Mouse (Mus musculus) stomach, embryonic 16.5 days (tissue): ENCODE measurements around the gene Lama2. TPM values are rescaled to one million over a fixed set of nuclear protein-coding genes. Genes with fewer than 3 reads are reported as not detected.

ENCODE experiments used
- ATAC-seq: fragments of 200-750 bp; cut with Nextera tagmentation; 2 replicates; pipeline ENCODE4 v1.8.0; 2017; ENCODE audit warnings: moderate number of reproducible peaks, moderate TSS enrichment; ENCODE audit not compliant: insufficient read depth, low FRiP score
- H3K27ac ChIP-seq: fragments of 300-500 bp; sonication (generic); 2 replicates; pipeline ENCODE4 v1.5.1; 2014; ENCODE audit warnings: low read length
- H3K27me3 ChIP-seq: fragments of 300-500 bp; sonication (generic); 2 replicates; pipeline ENCODE4 v1.6.1; 2014; ENCODE audit warnings: low read length, control low read depth, mixed read lengths; ENCODE audit not compliant: control insufficient read depth, insufficient read depth
- H3K36me3 ChIP-seq: fragments of 300-500 bp; sonication (generic); 2 replicates; pipeline ENCODE4 v1.6.1; 2014; ENCODE audit warnings: low read length; ENCODE audit not compliant: control insufficient read depth, insufficient read depth
- H3K4me1 ChIP-seq: fragments of 300-500 bp; sonication (generic); 2 replicates; pipeline ENCODE4 v1.6.1; 2014; ENCODE audit warnings: low read length, control low read depth, mixed read lengths; ENCODE audit not compliant: control insufficient read depth, insufficient read depth
- H3K4me2 ChIP-seq: fragments of 300-500 bp; sonication (generic); 2 replicates; pipeline ENCODE4 v1.6.1; 2014; ENCODE audit warnings: low read depth, low read length, mixed read lengths
- H3K4me3 ChIP-seq: fragments of 300-500 bp; sonication (generic); replicated peaks from 2 replicates; pipeline ENCODE4 v1.5.1; 2014; ENCODE audit warnings: mild to moderate bottlenecking, low read length
- H3K9ac ChIP-seq: fragments of 300-500 bp; sonication (generic); 2 replicates; pipeline ENCODE4 v1.6.1; 2014; ENCODE audit warnings: low read length
- H3K9me3 ChIP-seq: fragments of 300-500 bp; sonication (generic); replicated peaks from 2 replicates; pipeline ENCODE4 v1.6.1; 2016; ENCODE audit warnings: low read length, control low read depth; ENCODE audit not compliant: control insufficient read depth
- WGBS: fragments of 180-500 bp; shearing (Covaris S2); extraction: QIAGEN DNeasy Blood & Tissue Kit; methylation state at CpG from one replicate; pipeline ENCODE4 v1.1.7; 2014; 5-methylcytosine and 5-hydroxymethylcytosine counted together
- polyA plus RNA-seq: library from polyadenylated mRNA; unstranded; fragments of >200 nt; fragmentation: Nextera tagmentation; extraction: Ambion mirVana; gene quantifications from 2 replicates; pipeline ENCODE4 v1.2.1, GENCODE M21; 2015

Lama2 gene
- polyA plus RNA-seq, 1 experiment from 2014 or later, result 19.9 TPM

DNA sequence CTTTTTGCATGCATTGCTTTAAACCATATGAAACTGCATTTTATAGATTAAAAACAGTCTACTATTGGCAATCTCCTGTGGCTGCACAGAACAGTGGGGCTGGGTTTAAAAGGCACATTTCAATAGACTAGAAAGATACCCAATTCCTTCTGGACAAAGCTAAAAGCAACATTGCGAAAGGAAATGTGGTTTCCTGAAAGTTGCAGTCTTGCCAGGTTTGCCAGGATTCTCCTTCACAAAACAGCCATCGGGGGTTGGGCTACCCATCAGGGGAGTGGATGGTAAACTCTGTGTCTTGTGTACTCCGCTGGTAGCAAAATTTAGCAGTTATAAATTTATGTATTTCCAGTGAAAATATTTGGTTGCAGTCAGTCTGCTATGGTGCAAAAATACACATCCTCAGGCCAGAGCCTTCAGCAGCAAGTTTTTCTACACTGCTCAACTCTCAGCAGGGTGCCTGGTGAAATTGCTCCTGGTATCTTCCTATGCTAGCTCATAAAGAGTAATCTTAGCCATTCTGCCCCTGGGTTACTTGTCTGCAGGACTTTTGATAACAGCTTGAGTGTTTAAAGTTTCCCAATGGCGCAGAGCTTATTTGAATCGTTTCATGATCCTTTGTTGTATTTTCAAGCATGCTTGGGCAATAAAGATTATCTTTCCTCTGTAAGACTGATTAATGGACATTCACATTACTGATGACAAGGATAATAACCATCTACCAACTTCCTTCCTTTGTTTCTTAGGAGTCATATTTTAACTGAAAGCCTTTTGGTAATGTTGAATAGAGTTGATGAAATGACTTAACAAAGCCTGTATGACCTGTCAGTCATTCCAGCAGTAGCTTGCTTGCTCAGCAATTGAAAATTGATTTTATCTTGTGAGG lies 205.7 kb downstream of the Lama2 start:
- no peak overlapping the region for H3K9ac ChIP-seq
- H3K4me1 ChIP-seq, result no peaks in the 10 kb centered on the region
- WGBS, result 66% methylated on average over 5 of the region's 5 CpGs
- H3K27me3 ChIP-seq, result no peaks in the 10 kb centered on the region
- no peak overlapping the region for H3K4me3 ChIP-seq
- no peak overlapping the region for H3K4me2 ChIP-seq
- H3K27ac ChIP-seq, result no peak overlapping the region
- no peaks in the 10 kb centered on the region for H3K9me3 ChIP-seq
- no peaks in the 10 kb centered on the region for H3K36me3 ChIP-seq
- no peak for ATAC-seq

DNA sequence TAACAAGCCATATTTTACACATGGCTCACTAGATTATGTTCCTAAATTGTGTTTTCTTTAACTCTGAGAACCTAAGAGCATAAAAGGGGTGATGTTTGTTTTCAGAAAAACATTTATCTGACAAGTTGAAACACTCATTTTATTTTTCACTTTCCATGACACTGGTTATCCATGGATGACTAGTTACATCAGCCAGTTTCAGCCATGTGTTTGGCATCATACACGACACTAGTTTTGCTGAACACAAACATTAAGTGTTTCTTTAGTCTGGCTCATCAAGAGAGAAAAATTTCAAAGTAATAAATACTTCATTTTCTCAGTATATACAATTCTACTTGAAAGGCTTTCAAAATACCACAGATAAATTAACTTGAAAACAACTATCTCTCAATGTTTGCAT lies 228.8 kb downstream of the Lama2 start:
- H3K4me1 ChIP-seq, result no peaks in the 10 kb centered on the region
- no peak overlapping the region for H3K4me2 ChIP-seq
- H3K27ac ChIP-seq, result no peak overlapping the region
- no peaks in the 10 kb centered on the region for H3K9me3 ChIP-seq
- H3K9ac ChIP-seq, result no peak overlapping the region
- WGBS, result 38% methylated on average over 1 of the region's 1 CpGs
- no peaks in the 10 kb centered on the region for H3K27me3 ChIP-seq
- H3K4me3 ChIP-seq, result no peak overlapping the region
- no peaks in the 10 kb centered on the region for H3K36me3 ChIP-seq
- no peak for ATAC-seq

DNA sequence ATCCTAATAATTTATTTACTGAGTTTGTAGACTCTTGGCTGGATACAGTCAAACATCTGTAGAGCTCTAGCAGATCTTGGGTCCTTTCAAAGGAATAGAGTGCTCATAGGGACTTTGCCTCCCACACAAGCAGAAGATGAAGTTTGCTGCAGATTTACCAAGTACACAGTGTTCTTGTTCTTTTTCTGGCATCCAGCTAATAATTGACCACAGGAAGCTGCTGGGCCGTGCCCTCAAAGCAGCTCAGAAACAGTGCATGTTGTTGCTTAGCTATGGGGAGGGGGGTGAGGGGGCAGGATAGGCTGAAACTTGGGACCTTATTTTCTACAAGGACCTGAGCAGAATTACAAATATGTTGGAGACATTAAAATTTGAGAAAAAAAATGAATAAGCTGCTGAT lies 232.0 kb downstream of the Lama2 start:
- WGBS, result 17% methylated on average over 1 of the region's 1 CpGs

DNA sequence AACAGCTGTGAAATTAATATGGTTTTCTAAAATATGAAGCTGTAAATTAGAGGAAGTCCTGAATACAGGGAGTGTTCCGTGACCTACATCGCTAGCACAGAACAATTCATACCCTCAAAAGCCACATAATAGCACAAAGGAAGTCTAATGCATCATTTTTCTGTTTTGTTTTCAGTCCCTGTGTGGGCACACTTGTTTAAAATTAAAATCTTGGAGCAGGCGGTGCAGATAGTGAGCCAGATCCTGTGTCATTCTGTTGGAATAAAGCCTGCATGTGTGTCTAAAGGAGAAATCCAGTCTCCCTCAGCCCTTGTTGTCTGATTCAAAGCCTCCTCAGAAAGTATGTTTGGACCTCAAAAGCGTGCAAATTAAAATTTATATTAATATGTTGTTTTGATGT lies 234.9 kb downstream of the Lama2 start:
- WGBS, result 76% methylated on average over 4 of the region's 4 CpGs
- Histone ChIP-seq H3K27me3 (no peaks in the 10 kb centered on the region), H3K4me2 (no peak overlapping the region), H3K9ac (no peak overlapping the region), H3K4me1 (no peaks in the 10 kb centered on the region), H3K4me3 (no peak overlapping the region), H3K9me3 (no peaks in the 10 kb centered on the region), H3K27ac (no peak overlapping the region), H3K36me3 (no peaks in the 10 kb centered on the region)
- ATAC-seq, result no peak

More for the DNA sequence above, 232.0 kb downstream of the Lama2 start:
- no peaks in the 10 kb centered on the region for H3K36me3 ChIP-seq
- no peaks in the 10 kb centered on the region for H3K27me3 ChIP-seq
- H3K9ac ChIP-seq, result no peak overlapping the region
- H3K4me1 ChIP-seq, result no peaks in the 10 kb centered on the region
- no peak for ATAC-seq
- H3K9me3 ChIP-seq, result no peaks in the 10 kb centered on the region
- no peak overlapping the region for H3K4me3 ChIP-seq
- H3K4me2 ChIP-seq, result no peak overlapping the region
- H3K27ac ChIP-seq, result no peak overlapping the region

- 50% methylated on average over 2 of the region's 2 CpGs for WGBS
- no peaks in the 10 kb centered on the region for H3K9me3 ChIP-seq
- no peaks in the 10 kb centered on the region for H3K36me3 ChIP-seq
- ATAC-seq, result no peak
- no peak overlapping the region for H3K9ac ChIP-seq
- H3K4me2 ChIP-seq, result no peak overlapping the region
- no peaks in the 10 kb centered on the region for H3K4me1 ChIP-seq
- no peaks in the 10 kb centered on the region for H3K27me3 ChIP-seq
- H3K4me3 ChIP-seq, result no peak overlapping the region
- no peak overlapping the region for H3K27ac ChIP-seq
These were observed 236.5 kb downstream of the Lama2 start for GRCm38 (mm10) chr10:27382887-27383609.

DNA sequence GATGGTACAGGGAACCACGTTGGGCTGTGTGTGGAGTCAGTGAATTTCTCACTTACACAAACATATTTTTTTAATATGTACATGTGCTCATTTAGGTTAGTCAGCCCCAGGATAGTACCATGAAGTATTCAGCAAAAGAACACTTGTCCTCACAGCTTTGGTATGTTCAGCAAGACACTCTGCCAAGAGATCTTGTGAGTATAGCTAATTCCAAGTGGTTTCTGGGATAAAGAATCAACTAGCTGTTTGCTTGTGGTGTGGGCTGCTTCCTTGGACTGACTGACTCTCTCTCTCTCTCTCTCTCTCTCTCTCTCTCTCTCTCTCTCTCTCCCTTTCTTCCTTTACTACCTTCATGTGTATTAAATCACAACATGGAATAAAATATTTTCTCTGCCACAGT lies 241.3 kb downstream of the Lama2 start:
- Histone ChIP-seq H3K27me3 (no peaks in the 10 kb centered on the region), H3K9ac (no peak overlapping the region), H3K4me2 (no peak overlapping the region), H3K36me3 (no peaks in the 10 kb centered on the region), H3K27ac (no peak overlapping the region), H3K4me3 (no peak overlapping the region), H3K4me1 (no peaks in the 10 kb centered on the region), H3K9me3 (no peaks in the 10 kb centered on the region)
- WGBS, result 50% methylated on average over 1 of the region's 1 CpGs
- no peak for ATAC-seq

DNA sequence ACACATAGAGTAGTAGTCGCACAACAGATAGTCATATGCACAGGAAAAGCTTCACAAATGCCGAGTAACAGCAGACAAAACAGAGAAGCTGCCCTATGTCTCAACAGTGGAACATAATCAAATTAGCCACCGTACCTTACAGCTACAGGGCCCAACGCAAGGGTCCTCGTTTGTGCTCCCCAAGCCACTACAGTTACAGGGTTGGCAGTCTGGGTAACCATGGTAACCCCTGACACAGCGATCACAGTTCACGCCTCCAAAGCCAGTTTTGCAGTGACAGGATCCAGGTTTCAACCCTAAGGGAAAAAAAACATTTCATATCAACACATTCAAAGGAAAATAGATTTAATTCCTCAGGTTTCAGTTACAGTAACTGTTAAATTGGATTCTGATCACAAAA lies 275.3 kb downstream of the Lama2 start:
- Histone ChIP-seq H3K9ac (no peak overlapping the region), H3K4me3 (no peak overlapping the region), H3K4me1 (no peaks in the 10 kb centered on the region), H3K36me3 (no peaks in the 10 kb centered on the region), H3K4me2 (no peak overlapping the region), H3K9me3 (no peaks in the 10 kb centered on the region), H3K27ac (no peak overlapping the region), H3K27me3 (no peaks in the 10 kb centered on the region)
- no peak for ATAC-seq
- WGBS, result 55% methylated on average over 7 of the region's 7 CpGs

GRCm38 (mm10) chr10:27322410-27322990 lies 297.1 kb downstream of the Lama2 start:
- ATAC-seq, result no peak
- Histone ChIP-seq H3K4me1 (no peaks in the 10 kb centered on the region), H3K9me3 (no peaks in the 10 kb centered on the region), H3K27ac (no peak overlapping the region), H3K9ac (no peak overlapping the region), H3K4me2 (no peak overlapping the region), H3K4me3 (no peak overlapping the region), H3K36me3 (no peaks in the 10 kb centered on the region), H3K27me3 (no peaks in the 10 kb centered on the region)
- 81% methylated on average over 4 of the region's 4 CpGs for WGBS

DNA sequence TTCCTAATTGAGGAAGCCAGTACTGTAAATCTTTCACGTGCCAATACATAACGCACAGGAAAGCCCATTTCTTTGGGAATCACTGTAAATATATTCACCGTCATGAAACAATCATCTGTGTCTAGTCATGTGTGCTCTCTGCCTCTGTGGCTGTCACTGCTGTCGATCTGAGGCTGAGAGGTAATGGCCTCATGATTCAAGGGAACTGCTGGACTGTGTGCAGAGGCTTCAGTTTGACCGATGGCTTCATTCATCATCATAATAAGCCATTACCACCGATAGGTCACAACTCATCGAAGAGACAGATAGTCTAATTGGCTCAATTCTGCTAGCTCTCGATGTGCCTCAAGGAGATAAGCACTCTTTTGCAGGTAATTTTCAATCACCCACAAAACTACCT lies 312.1 kb downstream of the Lama2 start:
- H3K9me3 ChIP-seq, result no peaks in the 10 kb centered on the region
- no peaks in the 10 kb centered on the region for H3K36me3 ChIP-seq
- 56% methylated on average over 8 of the region's 8 CpGs for WGBS
- H3K4me3 ChIP-seq, result no peak overlapping the region
- no peak overlapping the region for H3K27ac ChIP-seq
- H3K4me2 ChIP-seq, result no peak overlapping the region
- H3K27me3 ChIP-seq, result no peaks in the 10 kb centered on the region
- 0 out of 2 replicates have a peak, but pooled peaks cover 2% of the 10 kb centered on the region for H3K4me1 ChIP-seq
- ATAC-seq, result no peak
- H3K9ac ChIP-seq, result no peak overlapping the region
